Mouse (Mus musculus): Measurements from ENCODE around the gene Rbfox3.

DNA sequence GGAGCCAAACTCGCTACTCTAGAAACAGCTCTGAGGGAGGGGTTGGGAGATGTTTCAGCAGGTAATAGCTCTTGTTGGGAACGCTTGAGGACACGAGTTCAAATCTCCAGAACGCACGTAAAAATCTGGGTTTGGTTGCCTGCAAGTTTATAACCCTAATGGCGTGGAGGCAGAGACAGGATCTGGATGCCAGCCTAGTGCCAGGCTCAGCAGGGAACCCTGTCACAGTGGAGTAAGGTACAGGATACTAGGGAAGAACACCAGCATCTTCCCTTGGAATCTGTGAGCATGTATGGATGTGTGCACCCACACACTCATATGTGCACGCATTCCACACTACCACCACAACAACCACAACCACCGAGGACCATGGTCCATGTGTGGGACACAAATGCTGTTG, 331.8 kb downstream of the Rbfox3 start:
- TF ChIP-seq CTCF (IDR thresholded peaks at IDR 0.05; ENCODE audit: low read depth, low read length) (no peak), POLR2A (IDR thresholded peaks at IDR 0.05; ENCODE audit: borderline replicate concordance, low read depth, low read length) (no peak)

Data from bone marrow macrophage, adult 2 months (primary cell).